ENCODE assay signal across 12 mouse cellular contexts in genomic region chr9:40375518-40375917, GRCm38 (mm10).
A peak's percentile ranks its signal among the peaks of the same experiment; 100 is the strongest.
DNase-seq lines count a peak whose midpoint lies in the region; ATAC-seq and TF ChIP-seq lines count a peak whose summit lies in the region.
"Had no signal": no experiment of that assay in that cellular context is flagged by ENCODE, and none has a peak within 500 bp of the region (broad histone marks: within the 10 kb centered on the region; RNA-seq: fewer than 3 reads in every experiment).

No protein-coding gene starts in this region.

- peak overlapping the region; percentile 63 for H3K9ac ChIP-seq in forebrain, embryonic 13.5 days
- H3K9ac ChIP-seq in hindbrain, embryonic 15.5 days = no peak overlapping the region
- peak overlapping the region; percentile 67; the same call in 1 of the 2 replicates for H3K9ac ChIP-seq in neural tube, embryonic 13.5 days
- H3K9ac ChIP-seq in heart, embryonic 12.5 days = no peak overlapping the region
- H3K9ac ChIP-seq: liver, embryonic 12.5 days had no signal

- intact Hi-C loops in left cerebral cortex, adult 2 months (cut with DNase I) = loop anchor here (2.0 to 5.0 kb wide), 2 partner anchors 25 to 33 kb away; no protein-coding TSS in a partner anchor

- no peaks in the 10 kb centered on the region for H3K36me3 ChIP-seq in forebrain, embryonic 13.5 days (ENCODE audit: poor library complexity, severe bottlenecking)
- no peaks in the 10 kb centered on the region for H3K36me3 ChIP-seq in hindbrain, embryonic 15.5 days
- no peaks in the 10 kb centered on the region for H3K36me3 ChIP-seq in neural tube, embryonic 13.5 days
- H3K36me3 ChIP-seq in heart, embryonic 12.5 days = no peaks in the 10 kb centered on the region
- H3K36me3 ChIP-seq: liver, embryonic 12.5 days had no signal

- no peaks in the 10 kb centered on the region for H3K9me3 ChIP-seq in forebrain, embryonic 13.5 days (replicated peaks)
- H3K9me3 ChIP-seq in hindbrain, embryonic 15.5 days = no peaks in the 10 kb centered on the region
- no peaks in the 10 kb centered on the region for H3K9me3 ChIP-seq in neural tube, embryonic 13.5 days
- H3K9me3 ChIP-seq in heart, embryonic 12.5 days (replicated peaks) = no peaks in the 10 kb centered on the region
- H3K9me3 ChIP-seq: liver, embryonic 12.5 days had no signal

- TF ChIP-seq CTCF in left cerebral cortex, adult 2 months (IDR thresholded peaks at IDR 0.05) = no peak

- no peaks in the 10 kb centered on the region for H3K27me3 ChIP-seq in forebrain, embryonic 13.5 days
- no peaks in the 10 kb centered on the region for H3K27me3 ChIP-seq in hindbrain, embryonic 15.5 days
- no peaks in the 10 kb centered on the region for H3K27me3 ChIP-seq in neural tube, embryonic 13.5 days
- peaks cover 7% of the 10 kb centered on the region; the same call in 1 of the 2 replicates for H3K27me3 ChIP-seq in heart, embryonic 12.5 days (replicated peaks)
- H3K27me3 ChIP-seq: liver, embryonic 12.5 days had no signal

- no peak for ATAC-seq in forebrain, embryonic 13.5 days
- peak; percentile 21; the same call in 1 of the 2 replicates for ATAC-seq in hindbrain, embryonic 15.5 days (ENCODE audit: low FRiP score, low read depth)
- 0 out of 2 replicates have a peak, but pooled peaks have one; percentile 13 for ATAC-seq in neural tube, embryonic 13.5 days (ENCODE audit: low read depth)
- no peak for ATAC-seq in heart, embryonic 12.5 days (ENCODE audit: insufficient number of reproducible peaks, low FRiP score)
- ATAC-seq: activated CD4-positive, CD25-positive, alpha-beta regulatory T cell, adult 4 months; CD4-positive, CD25-positive, alpha-beta regulatory T cell, adult 4 months had no signal

- DNase-seq in left cerebral cortex, adult 2 months (ENCODE audit: extremely low spot score in 1 of 2, low spot score in 2 of 2) = peak in 1 of 2 experiments; percentile 20
- DNase-seq in left cerebral cortex, adult 8-10 months (ENCODE audit: low spot score in 2 of 2) = no peak
- DNase-seq in urinary bladder, postnatal 10 days (ENCODE audit: low spot score) = no peak
- no peak for DNase-seq in urinary bladder, adult 2 months (ENCODE audit: low spot score)

- H3K4me3 ChIP-seq in left cerebral cortex, adult 2 months = peak overlapping the region; percentile 77
- H3K4me3 ChIP-seq in forebrain, embryonic 13.5 days = peak overlapping the region; percentile 37
- peak overlapping the region; percentile 38 for H3K4me3 ChIP-seq in hindbrain, embryonic 15.5 days
- peak overlapping the region; percentile 35 for H3K4me3 ChIP-seq in neural tube, embryonic 13.5 days
- H3K4me3 ChIP-seq in heart, embryonic 12.5 days = no peak overlapping the region
- H3K4me3 ChIP-seq: erythroblast, embryonic 14.5 days had no signal

- peak overlapping the region; percentile 62 for H3K4me2 ChIP-seq in forebrain, embryonic 13.5 days
- peak overlapping the region; percentile 60 for H3K4me2 ChIP-seq in hindbrain, embryonic 15.5 days
- H3K4me2 ChIP-seq in neural tube, embryonic 13.5 days = peak overlapping the region; percentile 58
- no peak overlapping the region for H3K4me2 ChIP-seq in heart, embryonic 12.5 days

- WGBS in forebrain, embryonic 13.5 days = 45% methylated on average over 6 of the region's 6 CpGs
- WGBS in hindbrain, embryonic 15.5 days = 49% methylated on average over 6 of the region's 6 CpGs
- WGBS in neural tube, embryonic 13.5 days = 73% methylated on average over 6 of the region's 6 CpGs
- WGBS in heart, embryonic 12.5 days = 62% methylated on average over 6 of the region's 6 CpGs

- H3K27ac ChIP-seq in left cerebral cortex, adult 2 months = peak overlapping the region; percentile 92
- H3K27ac ChIP-seq in forebrain, embryonic 13.5 days = no peak overlapping the region
- H3K27ac ChIP-seq in hindbrain, embryonic 15.5 days (replicated peaks) = no peak overlapping the region
- peak overlapping the region; percentile 54; the same call in 1 of the 2 replicates for H3K27ac ChIP-seq in neural tube, embryonic 13.5 days (replicated peaks)
- no peak overlapping the region for H3K27ac ChIP-seq in heart, embryonic 12.5 days (ENCODE audit: poor library complexity, severe bottlenecking)
- H3K27ac ChIP-seq: liver, embryonic 12.5 days had no signal

- peaks cover 18% of the 10 kb centered on the region for H3K4me1 ChIP-seq in forebrain, embryonic 13.5 days
- H3K4me1 ChIP-seq in hindbrain, embryonic 15.5 days (replicated peaks) = peaks cover 30% of the 10 kb centered on the region
- peaks cover 42% of the 10 kb centered on the region for H3K4me1 ChIP-seq in neural tube, embryonic 13.5 days (replicated peaks)
- H3K4me1 ChIP-seq in heart, embryonic 12.5 days (replicated peaks) = peaks cover 38% of the 10 kb centered on the region

Comparison
In these comparisons a context has a peak if more than half of its experiments do, and no peak if none do; other contexts are left out.
1. H3K27ac ChIP-seq: peak in left cerebral cortex, adult 2 months (single experiment) and neural tube, embryonic 13.5 days (single experiment); none in forebrain, embryonic 13.5 days (single experiment), hindbrain, embryonic 15.5 days (single experiment) and heart, embryonic 12.5 days (single experiment).
2. ATAC-seq: peak in hindbrain, embryonic 15.5 days (single experiment) and neural tube, embryonic 13.5 days (single experiment); none in forebrain, embryonic 13.5 days (single experiment) and heart, embryonic 12.5 days (single experiment).
3. H3K9ac ChIP-seq: peak in forebrain, embryonic 13.5 days (single experiment) and neural tube, embryonic 13.5 days (single experiment); none in hindbrain, embryonic 15.5 days (single experiment) and heart, embryonic 12.5 days (single experiment).